In the genomic region with DNA sequence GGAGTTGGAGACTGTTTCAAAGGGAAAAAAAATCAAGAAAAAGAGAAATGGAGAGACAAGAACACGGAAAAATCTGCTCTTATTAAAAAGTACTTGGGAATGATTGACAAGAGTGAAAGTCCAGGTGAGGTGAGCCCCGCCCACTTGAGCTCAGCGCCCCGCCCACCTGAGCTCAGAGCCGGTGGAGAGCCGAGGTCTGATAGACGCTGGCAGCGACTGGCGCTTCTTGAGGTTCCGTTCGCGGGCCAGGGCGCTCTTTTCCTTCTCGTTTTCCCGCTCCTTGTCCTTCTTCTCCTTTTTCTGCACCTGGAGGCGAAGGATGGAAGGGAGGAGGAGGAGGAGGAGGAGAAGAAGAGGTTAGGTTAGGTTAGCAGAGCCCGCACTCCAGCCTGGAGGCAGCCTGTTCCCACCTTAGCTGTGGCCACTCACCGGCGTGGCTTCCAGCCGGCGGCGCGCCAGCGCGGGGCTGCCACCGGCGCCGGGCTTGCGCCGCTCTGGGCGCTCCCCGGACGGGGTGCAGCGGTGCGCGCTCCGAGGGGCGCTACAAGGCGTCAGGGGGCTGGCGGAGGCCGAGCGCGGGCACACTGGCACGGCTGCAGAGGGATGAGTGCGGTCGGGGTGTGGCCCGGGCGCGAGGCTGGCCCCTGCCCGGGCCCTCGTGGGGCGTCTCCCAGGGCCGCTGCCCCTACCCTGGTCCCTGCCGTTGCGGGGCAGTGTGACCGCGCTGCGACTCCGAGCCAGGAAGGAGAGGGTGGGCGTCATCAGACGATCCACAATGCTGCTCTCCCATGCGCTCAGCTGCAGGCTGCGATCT, we compare ENCODE assay signal across 9 mouse cellular contexts. TPM values are rescaled to one million over a fixed set of nuclear protein-coding genes. Genes with fewer than 3 reads are reported as not detected.
DNase-seq lines count a peak whose midpoint lies in the region; TF ChIP-seq lines count a peak whose summit lies in the region.
"Had no signal": no experiment of that assay in that cellular context is flagged by ENCODE, and none has a peak within 500 bp of the region (broad histone marks: within the 10 kb centered on the region; RNA-seq: fewer than 3 reads in every experiment).

No protein-coding gene starts in this region.

- TF ChIP-seq CTCF in heart, adult 2 months (IDR thresholded peaks at IDR 0.05) = no peak
- TF ChIP-seq CTCF in kidney, adult 2 months (conservative IDR thresholded peaks at IDR 0.05; ENCODE audit: insufficient read depth, insufficient read length, low read depth, low read length) = no peak

- 59% methylated on average over 62 of the region's 63 CpGs for WGBS in heart, adult 2 months
- WGBS in kidney, adult 2 months = 73% methylated on average over 63 of the region's 63 CpGs

- H3K36me3 ChIP-seq in heart, adult 2 months (ENCODE audit: control insufficient read depth, insufficient read depth, low read length) = peaks cover 20% of the 10 kb centered on the region
- peaks cover 4% of the 10 kb centered on the region for H3K36me3 ChIP-seq in kidney, adult 2 months (ENCODE audit: control insufficient read depth, insufficient read depth, low read length)

- peak in 1 of 2 experiments; percentile 51 for DNase-seq in heart, adult 2 months
- DNase-seq in heart, adult 9 months (ENCODE audit: low spot score in 2 of 2) = no peak
- DNase-seq in ZHBTc4 (ENCODE audit: low read depth, low spot score) = peak; percentile 86
- DNase-seq in kidney, adult 2 months = peak; percentile 83
- DNase-seq in lung, postnatal 10 days = peak; percentile 74
- no peak for DNase-seq in gastrocnemius, postnatal 14 days
- DNase-seq in left cerebral cortex, adult 11 months (ENCODE audit: low spot score) = no peak
- no peak for DNase-seq in spleen, postnatal 10 days (ENCODE audit: low spot score in 2 of 2)

- H3K27ac ChIP-seq in heart, adult 2 months = peak overlapping the region; percentile 88
- no peak overlapping the region for H3K27ac ChIP-seq in kidney, adult 2 months (ENCODE audit: insufficient read depth, low read depth, low read length)
- H3K27ac ChIP-seq: hindbrain, embryonic 15.5 days had no signal

- no peak for TF ChIP-seq POLR2A in heart, adult 2 months (IDR thresholded peaks at IDR 0.05; ENCODE audit: insufficient read depth, low read depth, low read length)
- TF ChIP-seq POLR2A in kidney, adult 2 months (IDR thresholded peaks at IDR 0.05; ENCODE audit: low read depth, low read length) = no peak

- no peaks in the 10 kb centered on the region for H3K27me3 ChIP-seq in heart, adult 2 months (ENCODE audit: control insufficient read depth, insufficient read depth, low read length)
- no peaks in the 10 kb centered on the region for H3K27me3 ChIP-seq in kidney, adult 2 months (replicated peaks; ENCODE audit: control insufficient read depth, insufficient read depth, low read length)
- H3K27me3 ChIP-seq: hindbrain, embryonic 15.5 days had no signal

- H3K4me1 ChIP-seq in heart, adult 2 months (ENCODE audit: control insufficient read depth, insufficient read depth, low read length) = peaks cover 8% of the 10 kb centered on the region
- H3K4me1 ChIP-seq in kidney, adult 2 months (ENCODE audit: control insufficient read depth, insufficient read depth, low read length) = peaks cover 3% of the 10 kb centered on the region; the same call in 1 of the 2 replicates

- H3K79me2 ChIP-seq in heart, adult 2 months (replicated peaks; ENCODE audit: control insufficient read depth, insufficient read depth, low read length) = no peaks in the 10 kb centered on the region

- H3K9ac ChIP-seq in heart, adult 2 months (ENCODE audit: low read depth, low read length) = peak overlapping the region; percentile 60
- H3K9ac ChIP-seq: hindbrain, embryonic 15.5 days had no signal

- no peak overlapping the region for H3K4me3 ChIP-seq in heart, adult 2 months
- no peak overlapping the region; the same call in 1 of the 2 replicates for H3K4me3 ChIP-seq in kidney, adult 2 months (ENCODE audit: insufficient read depth, low read depth, low read length)
- H3K4me3 ChIP-seq: hindbrain, embryonic 15.5 days had no signal

- intact Hi-C loops in heart, adult 2 months (cut with DNase I) = no loop called here
- intact Hi-C loops in gastrocnemius, postnatal 14 days (cut with DNase I; ENCODE audit: low total_unique reads) = no loop called here

- no peak for TF ChIP-seq EP300 in heart, adult 2 months (IDR thresholded peaks at IDR 0.05; ENCODE audit: insufficient read depth, low read depth, low read length)

RNA-seq across cellular contexts. Expression of gene Map7d1, which starts 19.5 kb away (rescaled TPM):
- total RNA-seq in heart, adult 2 months (2021) = 100 to 1,000 TPM; 253 to 267 TPM
- polyA plus RNA-seq in heart, adult 2 months (2012; rRNA removed) = 149 and 161 TPM in 2 replicates
- 28.3 and 30.3 TPM in 2 replicates for polyA plus RNA-seq in kidney, adult 2 months (2012; rRNA removed)
- 100 to 1,000 TPM; 165 to 201 TPM for total RNA-seq in gastrocnemius, postnatal 14 days (2021)

RNA-seq across cellular contexts. Expression of gene Trappc3, which starts 25.5 kb away (rescaled TPM):
- 10 to 100 TPM; 46.3 to 49.5 TPM for total RNA-seq in heart, adult 2 months (2021)
- 41.0 and 65.9 TPM in 2 replicates for polyA plus RNA-seq in heart, adult 2 months (2012; rRNA removed)
- polyA plus RNA-seq in kidney, adult 2 months (2012; rRNA removed) = 57.7 and 75.5 TPM in 2 replicates
- total RNA-seq in gastrocnemius, postnatal 14 days (2021) = 10 to 100 TPM; 22.2 to 24.3 TPM

RNA-seq across cellular contexts. Expression of gene Thrap3, which starts 34.1 kb away (rescaled TPM):
- total RNA-seq in heart, adult 2 months (2021) = 100 to 1,000 TPM; 100 to 118 TPM
- polyA plus RNA-seq in heart, adult 2 months (2012; rRNA removed) = 37.9 and 61.4 TPM in 2 replicates
- polyA plus RNA-seq in kidney, adult 2 months (2012; rRNA removed) = 40.4 and 51.0 TPM in 2 replicates
- total RNA-seq in gastrocnemius, postnatal 14 days (2021) = 10 to 100 TPM; 92.1 to 99.3 TPM

RNA-seq across cellular contexts. Expression of gene Col8a2, which starts 49.9 kb away (rescaled TPM):
- total RNA-seq in heart, adult 2 months (2021) = under 1 TPM; 0.57 to 0.66 TPM
- 0.45 and 0.91 TPM in 2 replicates for polyA plus RNA-seq in heart, adult 2 months (2012; rRNA removed)
- 0.27 and 0.31 TPM in 2 replicates for polyA plus RNA-seq in kidney, adult 2 months (2012; rRNA removed)
- total RNA-seq in gastrocnemius, postnatal 14 days (2021) = 1 to 10 TPM; 4.7 to 5.6 TPM

Comparison
In these comparisons a context has a peak if more than half of its experiments do, and no peak if none do; other contexts are left out.
1. DNase-seq: peak in ZHBTc4 (single experiment), kidney, adult 2 months (single experiment) and lung, postnatal 10 days (single experiment); none in heart, adult 9 months (0 of 2), gastrocnemius, postnatal 14 days (single experiment), left cerebral cortex, adult 11 months (single experiment) and spleen, postnatal 10 days (0 of 2).